Mouse (Mus musculus) myocyte (in vitro differentiated cells): ENCODE data around the gene Spp1.

Experiments
- CEBPB ChIP-seq: IDR thresholded peaks from 2 replicates; pipeline ENCODE4 v1.6.1; 2011; ENCODE audit warnings: mild to moderate bottlenecking, moderate library complexity; ENCODE audit not compliant: poor library complexity, insufficient read depth, severe bottlenecking
- E2F4 ChIP-seq: IDR thresholded peaks from one replicate; pipeline ENCODE4 v1.6.1; 2011; ENCODE audit warnings: mild to moderate bottlenecking, control low read depth, moderate library complexity; ENCODE audit not compliant: insufficient read depth
- MAX ChIP-seq: IDR thresholded peaks from one replicate; pipeline ENCODE4 v1.6.1; 2011; ENCODE audit warnings: low read depth, mild to moderate bottlenecking, control low read depth
- MYOD1 ChIP-seq, 3 experiments: IDR thresholded peaks; one replicate each; pipeline ENCODE4 v1.6.1; 2011; ENCODE audit warnings: control low read depth in 2 of 3, low read depth in 2 of 3, mild to moderate bottlenecking in 2 of 3, moderate library complexity in 1 of 3; ENCODE audit not compliant: insufficient read length in 2 of 3, control insufficient read depth in 1 of 3
- MYOG ChIP-seq, 3 experiments: IDR thresholded peaks; one replicate each; pipeline ENCODE4 v1.6.1; 2011; ENCODE audit warnings: control low read depth in 2 of 3, low read depth in 2 of 3, mild to moderate bottlenecking in 2 of 3; ENCODE audit not compliant: insufficient read length in 2 of 3, control insufficient read depth in 1 of 3, insufficient read depth in 1 of 3
- POLR2A ChIP-seq: IDR thresholded peaks from one replicate; pipeline ENCODE4 v1.6.1; 2011; ENCODE audit warnings: low read depth, mild to moderate bottlenecking, control low read depth, moderate library complexity; ENCODE audit not compliant: insufficient read length
- POLR2AphosphoS2 ChIP-seq: IDR thresholded peaks from one replicate; pipeline ENCODE4 v1.6.1; 2011; ENCODE audit warnings: low read depth, control low read depth; ENCODE audit not compliant: insufficient read length
- REST ChIP-seq: IDR thresholded peaks from one replicate; pipeline ENCODE4 v1.6.1; 2011; ENCODE audit warnings: mild to moderate bottlenecking, control low read depth, moderate library complexity; ENCODE audit not compliant: insufficient read depth, insufficient read length
- TCF12 ChIP-seq: IDR thresholded peaks from one replicate; pipeline ENCODE4 v1.6.1; 2011; ENCODE audit warnings: mild to moderate bottlenecking, control low read depth; ENCODE audit not compliant: poor library complexity, insufficient read depth, severe bottlenecking
- TCF3 ChIP-seq: IDR thresholded peaks from one replicate; pipeline ENCODE4 v1.6.1; 2011; ENCODE audit warnings: low read depth, control low read depth; ENCODE audit not compliant: insufficient read length
- USF1 ChIP-seq: IDR thresholded peaks from one replicate; pipeline ENCODE4 v1.6.1; 2011; ENCODE audit warnings: low read depth, mild to moderate bottlenecking, control low read depth, moderate library complexity

- no peak for TF ChIP-seq USF1
- no peak for TF ChIP-seq TCF3
- no peak for TF ChIP-seq POLR2A
- no peak for TF ChIP-seq MYOG (IDR thresholded peaks at IDR 0.05; ENCODE audit: control insufficient read depth in 1 of 3, insufficient read depth in 1 of 3, insufficient read length in 2 of 3, low read depth in 2 of 3)
- TF ChIP-seq TCF12 = no peak
- no peak for TF ChIP-seq CEBPB
- TF ChIP-seq E2F4 = no peak
- TF ChIP-seq MYOD1 (IDR thresholded peaks at IDR 0.05; ENCODE audit: control insufficient read depth in 1 of 3, insufficient read length in 2 of 3, low read depth in 2 of 3) = no peak
- TF ChIP-seq REST = no peak
- TF ChIP-seq MAX = no peak
- no peak for TF ChIP-seq POLR2AphosphoS2
Measured at GRCm38 (mm10) chr5:104385521-104385920, 49.4 kb upstream of the Spp1 start.
